Mouse (Mus musculus): ENCODE results near the gene Gm21915. TPM values are rescaled to one million over a fixed set of nuclear protein-coding genes. Genes with fewer than 3 reads are reported as not detected.

Gm21915 gene
- not detected for polyA plus RNA-seq (2015; fragmentation: Illumina TruSeq; extraction: RNeasy Lipid Tissue Mini Kit (QIAGEN cat#74804); ENCODE audit: low read depth, low replicate concordance)

DNA sequence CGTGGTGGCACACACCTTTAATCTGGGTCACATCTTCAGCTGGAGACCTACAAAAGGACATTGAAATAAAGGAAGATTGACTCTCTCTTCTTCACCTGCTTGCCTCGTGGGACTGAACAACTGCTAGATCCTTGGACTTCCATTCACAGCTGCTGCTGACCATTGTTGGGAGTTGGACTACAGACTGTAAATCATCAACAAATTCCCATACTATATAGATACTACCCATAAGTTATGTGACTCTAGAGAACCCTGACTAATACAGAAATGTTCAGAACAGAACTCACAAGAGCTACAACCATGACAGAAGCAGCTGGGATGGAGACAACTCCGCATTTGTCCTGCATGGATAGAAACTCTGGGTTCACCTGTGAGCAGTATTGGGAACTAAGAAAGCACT, at the start of gene Gm21915:
TSS of gene Gm21915 (plus strand) at position 301 of the 400 bp plus-strand sequence.

DNA sequence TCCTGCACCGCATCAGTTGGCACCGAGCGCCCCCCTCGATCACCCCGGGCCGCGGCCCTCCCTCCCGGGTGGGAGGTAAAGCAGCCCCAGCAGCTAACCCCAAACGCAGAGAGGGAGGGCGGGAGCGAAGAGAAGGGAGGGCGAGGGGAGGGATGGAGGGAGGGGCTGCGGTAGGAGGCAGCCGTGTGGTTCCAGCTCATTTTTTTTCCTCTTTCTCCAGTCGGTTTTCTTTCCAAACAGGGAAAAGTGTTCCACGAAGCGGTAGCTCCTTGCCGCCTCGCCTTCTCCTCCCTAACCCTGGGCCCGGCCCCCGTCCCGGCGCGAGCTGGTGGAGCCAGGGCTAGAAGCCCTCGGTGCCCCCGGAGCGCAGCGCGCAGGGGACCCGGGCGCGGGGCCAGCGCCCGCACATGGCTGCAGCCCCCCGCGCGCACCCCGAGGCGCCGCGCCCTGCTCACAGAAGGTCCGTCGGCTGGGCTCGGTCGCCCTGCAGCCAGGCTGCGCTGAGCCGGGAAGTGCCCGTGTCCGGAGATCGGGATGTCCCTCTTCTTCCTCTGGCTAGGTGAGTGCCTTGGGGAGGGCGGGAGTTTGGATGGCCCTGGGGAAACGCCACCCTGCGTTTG, 15.5 kb downstream of the Gm21915 start, which contains the start of gene Clmp:
TSS of gene Clmp (plus strand) at position 162 of the 620 bp plus-strand sequence.

Other genes starting within 250 kb of the Gm21915 start
- gene Gramd1b, start 139.2 kb upstream of the Gm21915 start, polyA plus RNA-seq (2015; fragmentation: Illumina TruSeq; extraction: RNeasy Lipid Tissue Mini Kit (QIAGEN cat#74804); ENCODE audit: low read depth, low replicate concordance) = 95.4 TPM
- gene Clmp, start 15.3 kb downstream of the Gm21915 start, polyA plus RNA-seq (2015; fragmentation: Illumina TruSeq; extraction: RNeasy Lipid Tissue Mini Kit (QIAGEN cat#74804); ENCODE audit: low read depth, low replicate concordance) = 15.5 TPM
- 2,612 TPM for gene Hspa8, start 130.4 kb downstream of the Gm21915 start, polyA plus RNA-seq (2015; fragmentation: Illumina TruSeq; extraction: RNeasy Lipid Tissue Mini Kit (QIAGEN cat#74804); ENCODE audit: low read depth, low replicate concordance)
- not detected for gene Bsx, start 203.5 kb downstream of the Gm21915 start, polyA plus RNA-seq (2015; fragmentation: Illumina TruSeq; extraction: RNeasy Lipid Tissue Mini Kit (QIAGEN cat#74804); ENCODE audit: low read depth, low replicate concordance)

Measured in brain, adult 10 weeks (tissue).